Mouse (Mus musculus) midbrain, postnatal 0 days (tissue): Measurements from ENCODE around the gene Bpifb2. TPM values are rescaled to one million over a fixed set of nuclear protein-coding genes. Genes with fewer than 3 reads are reported as not detected.

Experiments used
- ATAC-seq: fragments of 200-750 bp; cut with Nextera tagmentation; 2 replicates; pipeline ENCODE4 v1.8.0; 2017; ENCODE audit warnings: moderate number of reproducible peaks, mild to moderate bottlenecking, moderate TSS enrichment, moderate library complexity; ENCODE audit not compliant: low FRiP score
- DNase-seq: peaks from one replicate; pipeline ENCODE4 v3.0.0-alpha.2; 2015; ENCODE audit warnings: low spot score
- H3K27ac ChIP-seq: fragments of 300-500 bp; sonication (generic); 2 replicates; pipeline ENCODE4 v1.5.1; 2014; ENCODE audit warnings: low read depth, mild to moderate bottlenecking, low read length, mixed read lengths
- H3K27me3 ChIP-seq: fragments of 300-500 bp; sonication (generic); 2 replicates; pipeline ENCODE4 v1.6.1; 2014; ENCODE audit warnings: low read length, control low read depth, mixed read lengths; ENCODE audit not compliant: insufficient read depth
- H3K36me3 ChIP-seq: fragments of 300-500 bp; sonication (generic); 2 replicates; pipeline ENCODE4 v1.6.1; 2014; ENCODE audit warnings: low read length, control low read depth, mixed read lengths; ENCODE audit not compliant: insufficient read depth
- H3K4me1 ChIP-seq: fragments of 300-500 bp; sonication (generic); 2 replicates; pipeline ENCODE4 v1.6.1; 2014; ENCODE audit warnings: mild to moderate bottlenecking, control low read depth, antibody characterized with exemption, low read length, mixed read lengths; ENCODE audit not compliant: insufficient read depth
- H3K4me2 ChIP-seq: fragments of 300-500 bp; sonication (generic); 2 replicates; pipeline ENCODE4 v1.6.1; 2014; ENCODE audit warnings: low read depth, mild to moderate bottlenecking, low read length, mixed read lengths; ENCODE audit not compliant: poor library complexity, severe bottlenecking
- H3K4me3 ChIP-seq: fragments of 300-500 bp; sonication (generic); 2 replicates; pipeline ENCODE4 v1.5.1; 2014; ENCODE audit warnings: low read depth, mild to moderate bottlenecking, low read length, moderate library complexity
- H3K9ac ChIP-seq: fragments of 300-500 bp; sonication (generic); replicated peaks from 2 replicates; pipeline ENCODE4 v1.6.1; 2014; ENCODE audit warnings: mild to moderate bottlenecking, low read length, moderate library complexity, mixed read lengths; ENCODE audit not compliant: poor library complexity, severe bottlenecking
- H3K9me3 ChIP-seq: fragments of 300-500 bp; sonication (generic); 2 replicates; pipeline ENCODE4 v1.6.1; 2016; ENCODE audit warnings: low read length, control low read depth
- CTCF ChIP-seq: IDR thresholded peaks from 2 replicates; pipeline ENCODE4 v1.5.1; 2016; ENCODE audit warnings: antibody characterized with exemption, mild to moderate bottlenecking
- WGBS: fragments of 180-500 bp; shearing (Covaris S2); extraction: QIAGEN DNeasy Blood & Tissue Kit; methylation state at CpG from one replicate; pipeline ENCODE4 v1.1.7; 2014; 5-methylcytosine and 5-hydroxymethylcytosine counted together
- polyA plus RNA-seq: library from polyadenylated mRNA; unstranded; fragments of >200 nt; fragmentation: Nextera tagmentation; extraction: Ambion mirVana; gene quantifications from 2 replicates; pipeline ENCODE4 v1.2.1, GENCODE M21; 2015
- total RNA-seq: library from RNA; depleted of rRNA; stranded (reverse); fragments of >200 nt; gene quantifications from 2 replicates; pipeline ENCODE4 v1.2.3, GENCODE M21; 2014

The Bpifb2 gene
- total and polyA plus RNA-seq, 2 experiments from 2014 or later = 0.28 to 0.33 TPM

DNA sequence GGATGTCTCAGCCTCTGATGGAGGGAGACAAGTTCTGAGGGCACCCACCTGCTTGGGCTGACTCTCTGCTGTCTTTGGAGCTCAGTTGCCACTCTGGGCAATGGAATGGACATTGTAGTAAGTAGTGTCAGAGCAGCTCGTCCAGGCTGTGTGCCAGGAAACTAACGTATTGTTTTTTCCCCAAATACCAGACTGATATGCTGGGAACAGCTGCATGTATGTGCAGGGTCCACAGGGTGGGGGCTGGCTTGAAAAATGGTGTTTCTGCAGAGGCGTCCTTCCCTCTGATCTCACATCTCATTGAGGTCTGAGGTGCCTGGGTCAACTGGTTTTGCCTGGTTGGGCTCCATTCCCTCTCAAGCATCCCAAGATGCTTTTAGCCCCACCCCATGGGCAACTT is 14.1 kb upstream of the Bpifb2 start:
- H3K4me2 ChIP-seq = no peak overlapping the region
- no peaks in the 10 kb centered on the region for H3K4me1 ChIP-seq
- no peak for ATAC-seq
- H3K36me3 ChIP-seq = no peaks in the 10 kb centered on the region
- DNase-seq = no peak
- no peak overlapping the region for H3K27ac ChIP-seq
- WGBS = 74% methylated on average over 3 of the region's 3 CpGs
- H3K27me3 ChIP-seq = no peaks in the 10 kb centered on the region
- no peaks in the 10 kb centered on the region for H3K9me3 ChIP-seq
- no peak overlapping the region for H3K9ac ChIP-seq
- TF ChIP-seq CTCF = no peak
- no peak overlapping the region for H3K4me3 ChIP-seq

DNA sequence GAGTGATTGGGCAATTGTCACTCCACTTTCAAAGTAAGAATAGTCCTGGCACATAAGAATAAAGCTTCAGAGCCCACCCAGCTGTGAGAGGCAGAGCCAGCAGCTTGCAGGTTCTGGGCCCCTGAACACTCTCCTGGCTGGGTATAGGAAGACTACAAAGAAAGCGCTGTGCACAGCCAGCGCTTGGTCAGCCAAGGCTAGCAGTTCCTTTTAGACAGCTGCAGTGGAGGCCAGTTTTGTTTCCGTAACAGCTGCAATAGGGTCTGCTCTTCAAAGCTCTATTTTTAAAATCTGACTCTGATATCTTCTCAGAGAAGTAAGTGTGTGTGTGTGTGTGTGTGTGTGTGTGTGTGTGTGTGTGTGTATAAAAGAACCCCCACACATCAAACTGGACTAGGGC is 12.9 kb upstream of the Bpifb2 start:
- Histone ChIP-seq H3K9ac (no peak overlapping the region), H3K36me3 (no peaks in the 10 kb centered on the region), H3K4me3 (no peak overlapping the region), H3K27me3 (no peaks in the 10 kb centered on the region), H3K27ac (no peak overlapping the region), H3K4me1 (no peaks in the 10 kb centered on the region), H3K9me3 (no peaks in the 10 kb centered on the region), H3K4me2 (no peak overlapping the region)
- no peak for TF ChIP-seq CTCF
- 54% methylated on average over 3 of the region's 3 CpGs for WGBS
- ATAC-seq (no peak), DNase-seq (no peak)

DNA sequence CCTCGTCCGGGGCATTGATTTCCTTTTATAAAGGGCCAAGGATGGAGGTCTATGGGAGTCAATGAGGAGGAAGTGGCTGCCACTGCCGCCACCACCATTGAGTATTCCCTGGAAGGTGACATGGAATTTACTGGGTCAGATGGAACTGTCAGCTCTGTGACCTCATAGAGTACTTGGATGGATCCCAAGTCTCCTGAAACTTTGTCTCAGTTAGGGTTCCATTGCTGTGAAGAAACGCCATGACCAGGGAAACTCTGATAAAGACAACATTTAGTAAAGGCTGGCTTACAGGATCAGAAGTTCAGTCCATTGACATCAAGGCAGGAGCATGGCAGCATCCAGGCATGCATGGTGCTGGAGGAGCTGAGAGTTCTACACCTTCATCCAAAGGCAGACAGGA is 3.9 kb upstream of the Bpifb2 start, which contains the start of gene Sun5:
Sun5 (minus strand) TSS at position 101 of the 400 bp plus-strand sequence.
- TF ChIP-seq CTCF = no peak
- WGBS = 92% methylated on average over 4 of the region's 4 CpGs
- Histone ChIP-seq H3K9me3 (no peaks in the 10 kb centered on the region), H3K9ac (no peak within 1 kb of the TSS), H3K4me2 (no peak within 1 kb of the TSS), H3K27ac (no peak within 1 kb of the TSS), H3K36me3 (no peaks in the 10 kb centered on the region), H3K4me3 (no peak within 1 kb of the TSS), H3K4me1 (no peaks in the 10 kb centered on the region), H3K27me3 (no peaks in the 10 kb centered on the region)
- ATAC-seq (no peak), DNase-seq (no peak)

DNA sequence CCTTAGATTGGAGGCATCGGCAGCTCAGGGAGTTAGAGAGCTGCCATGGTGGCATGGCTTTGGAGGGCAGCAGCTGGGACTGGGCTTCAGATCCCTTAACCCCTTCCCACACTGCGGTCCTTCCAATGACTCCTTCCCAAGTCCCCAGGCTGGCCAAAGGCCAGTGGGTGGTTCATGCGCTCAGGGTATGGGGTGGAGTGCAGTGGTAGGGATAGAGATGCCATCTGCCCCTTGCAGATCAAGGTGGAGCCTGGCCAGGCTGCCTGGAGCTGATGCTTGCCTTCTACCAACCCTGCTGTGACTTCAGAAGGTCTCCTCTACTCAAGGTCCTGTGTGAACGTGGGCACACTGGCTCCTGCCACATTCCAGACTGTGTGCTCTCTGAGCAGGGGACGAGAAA is 24.3 kb downstream of the Bpifb2 start:
- Histone ChIP-seq H3K4me2 (no peak overlapping the region), H3K4me3 (no peak overlapping the region), H3K27ac (no peak overlapping the region), H3K4me1 (no peaks in the 10 kb centered on the region), H3K9ac (no peak overlapping the region), H3K27me3 (no peaks in the 10 kb centered on the region), H3K36me3 (no peaks in the 10 kb centered on the region), H3K9me3 (no peaks in the 10 kb centered on the region)
- no peak for TF ChIP-seq CTCF
- 83% methylated on average over 5 of the region's 5 CpGs for WGBS
- ATAC-seq = no peak
- DNase-seq = no peak

GRCm38 (mm10) chr2:153900088-153900487 is 25.2 kb downstream of the Bpifb2 start, which contains the start of gene Bpifb6:
Bpifb6 (plus strand) TSS chr2:153900388.
- Histone ChIP-seq H3K4me1 (no peaks in the 10 kb centered on the region), H3K9me3 (no peaks in the 10 kb centered on the region), H3K4me2 (no peak within 1 kb of the TSS), H3K4me3 (no peak within 1 kb of the TSS), H3K27ac (no peak within 1 kb of the TSS), H3K9ac (no peak within 1 kb of the TSS), H3K27me3 (no peaks in the 10 kb centered on the region), H3K36me3 (no peaks in the 10 kb centered on the region)
- DNase-seq (no peak), ATAC-seq (no peak)
- 82% methylated on average over 4 of the region's 4 CpGs for WGBS
- no peak for TF ChIP-seq CTCF

GRCm38 (mm10) chr2:153902726-153903125 is 27.9 kb downstream of the Bpifb2 start:
- ATAC-seq = no peak
- no peak overlapping the region for H3K4me3 ChIP-seq
- no peak for DNase-seq
- H3K27me3 ChIP-seq = no peaks in the 10 kb centered on the region
- no peaks in the 10 kb centered on the region for H3K4me1 ChIP-seq
- no peaks in the 10 kb centered on the region for H3K9me3 ChIP-seq
- no peak for TF ChIP-seq CTCF
- 78% methylated on average over 6 of the region's 6 CpGs for WGBS
- no peak overlapping the region for H3K27ac ChIP-seq
- no peak overlapping the region for H3K9ac ChIP-seq
- H3K36me3 ChIP-seq = no peaks in the 10 kb centered on the region
- H3K4me2 ChIP-seq = no peak overlapping the region
